Mouse (Mus musculus) adrenal gland, postnatal 36 days (tissue): Measurements from ENCODE around the gene Mgst2. TPM values are rescaled to one million over a fixed set of nuclear protein-coding genes. Genes with fewer than 3 reads are reported as not detected.

Experiments
- DNase-seq, 2 experiments: peaks; one replicate each; pipeline ENCODE4 v3.0.0; 2021; ENCODE audit warnings: mixed read lengths in 1 of 2
- total RNA-seq, 2 experiments: library from RNA; stranded (reverse); gene quantifications; 2 replicates each; pipeline ENCODE4 v1.2.3; 2021

The Mgst2 gene
- total RNA-seq, 2 experiments from 2014 or later, result 162 to 243 TPM

DNA sequence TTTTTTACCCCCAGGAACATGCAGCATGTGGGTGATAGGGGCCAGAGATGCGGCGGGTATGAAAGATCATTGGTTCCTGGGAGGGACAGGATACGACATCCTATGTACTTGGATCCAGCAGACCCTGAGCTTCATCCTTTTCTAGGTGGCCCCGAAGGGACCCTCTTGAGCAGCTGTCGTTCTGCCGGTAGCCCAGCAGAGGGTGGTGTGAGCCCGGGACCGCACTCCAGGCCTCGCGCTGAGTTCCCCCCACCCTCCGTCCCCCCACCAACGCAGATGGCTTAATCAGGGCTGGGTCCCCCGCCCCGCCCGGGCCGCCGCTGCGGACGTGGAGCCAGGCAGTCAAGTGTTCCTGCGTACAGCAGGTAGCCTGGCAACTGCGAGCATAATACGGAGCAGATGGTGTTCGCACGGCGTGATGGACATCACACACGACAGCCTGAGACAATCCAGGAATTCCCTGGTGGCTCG is 41.2 kb downstream of the Mgst2 start:
- peak; percentile 64 to 83 for DNase-seq

DNA sequence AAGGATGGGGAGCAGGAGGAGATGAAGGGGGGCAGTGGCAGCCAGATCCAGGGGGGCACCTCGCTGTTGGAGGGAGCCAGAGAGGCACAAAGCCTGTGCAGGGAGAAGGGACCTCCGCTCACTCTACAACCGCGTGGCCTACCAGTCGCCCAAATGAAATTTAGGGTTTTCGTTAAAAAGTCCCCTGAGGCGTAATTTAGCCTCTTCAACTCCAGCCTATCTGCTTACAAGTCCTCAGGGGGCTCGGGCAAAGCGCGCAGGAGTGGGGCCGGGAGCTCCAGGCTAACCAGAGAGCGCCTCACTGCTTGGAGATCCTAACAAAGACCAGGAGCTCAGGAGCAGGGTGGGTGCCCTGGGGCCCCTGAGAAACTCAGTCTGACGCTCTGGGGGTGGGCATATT is 41.8 kb downstream of the Mgst2 start:
- DNase-seq, result no peak

DNA sequence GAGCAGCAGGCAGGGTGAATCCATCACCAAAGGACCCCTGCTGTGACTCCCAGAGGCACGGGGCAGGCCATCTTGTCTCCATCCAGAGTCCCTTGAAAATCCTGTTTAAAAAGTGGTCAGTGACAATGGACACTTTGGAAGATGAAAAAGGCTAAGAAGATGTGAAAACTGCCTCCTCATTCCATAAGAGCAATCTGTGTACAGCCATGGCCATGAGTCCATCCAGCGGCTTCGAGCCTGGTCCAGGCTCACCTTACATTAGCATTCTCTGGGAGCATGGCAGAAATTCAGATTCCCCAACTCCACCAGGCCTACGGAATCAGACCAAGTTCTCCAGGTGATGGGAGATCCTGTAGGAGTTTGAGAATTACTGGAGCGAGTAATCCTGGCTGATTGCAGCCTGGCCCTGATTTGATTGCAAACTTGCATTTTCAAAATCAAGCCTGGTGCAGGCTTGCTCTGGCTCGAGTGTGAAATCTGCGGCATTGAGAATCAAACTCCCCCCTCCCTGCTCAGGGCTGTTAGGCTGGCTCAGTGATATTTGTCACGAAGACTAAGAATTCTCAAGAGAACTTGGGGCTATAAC is 42.6 kb downstream of the Mgst2 start:
- no peak for DNase-seq

DNA sequence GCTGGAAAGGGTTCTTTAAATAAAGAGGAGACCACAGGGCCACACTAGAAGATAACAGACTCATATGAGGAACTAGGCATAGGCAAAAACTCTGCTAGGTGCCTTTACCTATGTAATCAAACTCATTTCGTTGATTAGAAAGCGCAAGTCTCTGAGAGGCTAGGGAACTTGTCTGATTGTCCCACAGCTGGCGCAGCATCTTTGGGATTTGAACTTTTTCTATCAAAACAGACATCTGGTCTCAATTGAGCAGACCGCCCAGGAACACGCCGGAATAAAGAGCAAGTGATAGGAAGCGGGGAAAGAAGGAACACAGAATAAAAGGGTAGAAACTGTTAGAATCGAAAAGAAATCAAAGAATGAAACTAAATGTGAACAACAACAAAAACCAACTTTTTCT is 43.3 kb downstream of the Mgst2 start:
- DNase-seq, result no peak

DNA sequence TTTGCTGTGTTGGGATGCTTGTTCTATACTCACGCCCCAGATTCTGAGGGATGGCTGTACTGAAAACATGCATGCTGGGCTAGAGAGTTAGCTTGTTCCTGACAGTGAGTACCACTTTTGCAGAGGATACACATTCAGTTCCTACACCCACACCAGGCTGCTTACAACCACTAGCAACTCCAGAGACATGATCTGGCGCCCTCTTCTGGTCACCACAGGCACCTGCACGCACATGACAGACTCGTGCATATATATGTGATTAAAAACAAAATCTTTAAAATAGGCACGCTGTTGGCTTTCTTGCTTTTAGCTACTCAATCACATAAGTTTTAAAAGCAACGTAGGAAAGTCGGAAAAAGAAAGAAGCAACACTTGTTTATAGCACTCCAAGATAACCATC is 45.1 kb downstream of the Mgst2 start:
- DNase-seq, result no peak

DNA sequence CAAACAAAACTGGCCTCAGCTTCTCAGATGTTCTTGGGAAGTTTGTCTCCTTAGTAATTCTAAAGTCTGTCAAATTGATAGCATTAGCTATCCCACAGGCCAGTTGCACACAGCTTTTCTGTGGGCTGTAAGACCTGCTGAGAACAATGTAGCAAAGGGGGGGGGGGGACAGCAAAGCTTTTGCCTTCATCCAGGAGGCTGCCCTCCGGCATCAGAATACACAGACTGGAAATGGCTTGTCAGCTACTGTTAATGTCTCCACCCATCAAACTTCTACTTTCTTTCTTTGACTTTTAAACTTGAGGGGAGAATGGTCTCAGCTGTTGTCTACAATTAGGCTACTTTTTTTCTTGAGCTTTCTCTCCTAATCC is 48.2 kb downstream of the Mgst2 start:
- no peak for DNase-seq

DNA sequence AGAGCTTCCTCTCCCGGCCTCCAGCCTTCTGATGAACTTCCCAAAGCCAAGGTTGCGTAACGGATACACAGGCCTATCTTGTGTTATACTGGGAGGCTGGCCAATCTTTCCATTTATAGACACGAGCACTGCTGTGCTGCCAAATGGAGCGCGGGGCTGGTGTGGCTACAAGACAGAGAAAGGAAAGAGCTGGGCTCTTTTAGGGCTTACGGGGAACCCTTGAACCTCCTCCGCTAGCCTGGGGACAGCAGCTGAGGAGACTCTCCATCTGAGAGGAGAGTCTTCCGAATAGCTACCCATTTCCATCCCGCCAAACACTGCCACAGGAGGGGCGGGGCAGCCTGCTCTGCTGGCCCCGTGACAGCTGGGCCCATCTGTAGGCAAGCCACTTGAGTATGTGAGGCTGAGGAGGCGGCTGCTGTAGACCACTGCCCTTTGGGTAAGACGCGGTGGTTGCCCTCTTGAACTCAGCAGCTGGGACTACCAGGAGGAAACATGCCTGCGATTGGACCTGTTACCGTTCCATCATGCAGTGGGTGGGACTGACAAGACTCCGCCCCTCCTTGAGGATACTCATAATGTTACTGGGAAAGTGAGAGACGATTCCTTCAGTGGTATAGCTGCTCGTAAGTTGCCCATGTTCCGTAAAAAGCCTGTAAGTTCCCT is 48.7 kb downstream of the Mgst2 start:
- DNase-seq, result peak; percentile 81 to 87

DNA sequence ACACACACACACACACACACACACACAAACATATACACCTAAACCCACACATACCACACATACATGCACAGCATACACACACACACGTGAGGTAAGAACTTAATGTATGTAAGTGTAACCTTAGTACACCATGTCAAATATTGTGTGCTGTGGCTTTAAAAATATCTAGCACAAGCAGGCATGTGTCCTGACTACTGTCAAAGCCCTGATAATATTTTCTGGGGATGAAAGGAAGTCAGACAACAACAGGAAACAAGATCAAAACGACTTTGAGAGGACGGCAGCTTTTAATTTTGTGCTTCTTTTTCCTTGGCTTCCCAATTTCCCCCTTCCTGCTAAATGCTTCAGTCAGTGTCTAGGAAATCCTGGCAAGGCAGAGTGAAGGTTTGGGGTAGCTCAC is 52.2 kb downstream of the Mgst2 start:
- DNase-seq, result no peak

DNA sequence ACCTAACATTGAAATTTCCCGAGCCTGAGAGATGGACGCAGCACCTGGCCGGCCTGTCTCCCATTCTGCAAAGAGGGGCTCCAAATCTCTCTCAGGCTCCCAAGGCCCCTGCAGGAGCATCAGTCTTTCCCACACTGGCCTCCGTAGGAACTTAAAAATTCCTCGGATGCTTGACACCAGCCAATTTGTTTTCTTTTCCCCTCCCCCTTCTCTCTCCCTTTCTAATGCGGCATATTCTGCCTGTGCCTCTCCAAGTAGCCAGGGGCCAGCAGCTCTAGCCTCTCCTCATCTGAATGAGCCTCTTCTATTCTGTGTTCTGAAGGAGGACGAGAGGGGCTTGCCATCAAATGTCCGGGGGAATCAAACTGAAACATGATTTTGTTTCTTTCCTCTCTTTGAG is 53.1 kb downstream of the Mgst2 start:
- no peak for DNase-seq

DNA sequence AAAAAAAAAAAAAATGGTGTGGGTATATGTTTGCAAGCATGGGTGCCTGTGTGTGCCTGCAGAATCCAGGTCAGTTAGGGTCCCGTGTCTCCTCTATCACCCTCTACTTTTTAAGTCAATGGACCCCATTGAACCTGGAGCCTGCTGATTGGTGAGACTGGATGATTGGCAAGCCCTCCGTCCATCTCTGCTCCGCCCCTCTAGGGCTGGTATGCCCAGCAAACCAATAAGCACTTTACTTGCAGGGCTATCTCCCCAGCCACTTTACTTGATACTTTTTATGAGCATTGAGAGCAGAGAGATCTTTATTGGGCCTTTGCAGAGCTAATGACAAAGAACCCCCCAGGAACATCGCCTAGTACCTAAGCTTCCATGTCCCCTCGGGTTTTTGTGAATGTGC is 54.3 kb downstream of the Mgst2 start:
- no peak for DNase-seq

DNA sequence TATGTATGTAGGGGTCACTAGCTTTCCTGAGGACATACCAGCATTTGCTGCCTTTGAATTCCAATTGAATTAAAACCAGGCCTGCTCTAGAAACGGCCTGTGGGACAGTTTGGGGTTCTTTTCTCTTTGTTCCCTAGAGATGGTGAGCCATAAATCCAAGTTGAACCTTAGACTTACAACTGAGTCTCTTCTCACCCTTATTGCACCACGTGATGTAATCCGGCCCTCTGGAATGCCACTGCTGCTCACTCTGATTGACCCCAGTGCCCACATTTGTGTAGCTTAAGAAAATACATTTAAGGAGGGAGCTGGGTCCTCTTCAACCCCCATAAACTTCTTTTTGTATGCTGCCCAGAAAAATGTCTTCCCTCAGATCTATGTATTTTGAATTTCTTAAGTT is 57.3 kb downstream of the Mgst2 start:
- DNase-seq, result no peak

DNA sequence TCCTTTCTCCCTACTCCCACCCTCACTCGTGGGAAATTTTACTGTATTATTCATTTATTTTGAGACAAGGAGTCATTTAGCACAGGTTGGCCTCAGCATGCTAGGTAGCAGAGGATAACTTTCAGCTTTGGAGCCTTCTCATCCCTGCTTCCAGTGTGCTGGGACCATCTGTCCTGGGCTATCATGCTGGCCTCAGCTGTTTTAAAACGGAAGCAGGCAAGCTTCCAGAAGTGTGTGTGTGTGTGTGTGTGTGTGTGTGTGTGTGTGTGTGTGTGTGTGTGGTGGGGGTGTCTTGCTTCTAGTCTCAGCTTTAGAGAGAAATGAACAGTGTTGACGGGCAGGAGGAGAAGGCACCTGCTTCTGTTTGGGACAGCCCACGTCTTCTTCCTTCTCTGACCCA is 57.7 kb downstream of the Mgst2 start:
- DNase-seq, result no peak

DNA sequence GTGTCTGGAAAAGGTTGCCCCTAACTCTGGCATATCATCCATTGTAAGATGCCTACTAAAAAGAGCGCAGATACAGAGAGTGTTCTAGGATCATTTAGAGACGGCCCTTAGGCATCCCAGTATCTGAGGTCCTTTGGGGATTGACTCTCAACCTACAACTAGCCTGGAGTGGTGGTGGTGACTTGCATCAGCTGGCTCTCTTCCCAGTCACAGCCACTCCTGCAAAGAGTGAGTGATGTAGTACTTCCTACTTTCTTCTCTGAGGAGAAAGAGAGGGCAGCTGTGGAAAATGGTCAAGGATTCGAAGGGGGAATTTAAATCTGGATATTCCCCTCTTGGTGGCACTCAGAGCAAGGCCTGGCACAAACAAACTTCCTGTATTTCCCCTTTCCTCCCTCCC is 59.2 kb downstream of the Mgst2 start:
- peak in 1 of 2 experiments; percentile 44 for DNase-seq

DNA sequence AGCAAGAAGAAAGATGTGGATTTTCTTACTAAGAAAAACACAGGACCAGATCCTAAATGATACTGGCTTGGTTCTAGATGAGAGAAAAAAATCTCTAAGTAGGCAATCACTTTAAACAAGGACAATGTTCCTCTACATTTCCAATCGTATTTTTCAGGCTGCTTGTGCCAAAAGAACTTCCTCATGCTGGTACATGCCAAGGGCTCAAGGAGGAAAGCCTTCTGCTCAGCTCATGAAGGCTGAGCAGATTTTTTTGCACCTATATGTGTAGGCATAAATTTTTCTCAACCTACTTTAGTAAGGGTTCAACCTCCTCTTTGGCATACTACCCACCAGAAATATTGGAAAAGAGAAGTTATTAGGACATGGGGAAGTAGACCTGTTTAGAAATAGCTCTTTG is 59.8 kb downstream of the Mgst2 start:
- DNase-seq, result no peak

DNA sequence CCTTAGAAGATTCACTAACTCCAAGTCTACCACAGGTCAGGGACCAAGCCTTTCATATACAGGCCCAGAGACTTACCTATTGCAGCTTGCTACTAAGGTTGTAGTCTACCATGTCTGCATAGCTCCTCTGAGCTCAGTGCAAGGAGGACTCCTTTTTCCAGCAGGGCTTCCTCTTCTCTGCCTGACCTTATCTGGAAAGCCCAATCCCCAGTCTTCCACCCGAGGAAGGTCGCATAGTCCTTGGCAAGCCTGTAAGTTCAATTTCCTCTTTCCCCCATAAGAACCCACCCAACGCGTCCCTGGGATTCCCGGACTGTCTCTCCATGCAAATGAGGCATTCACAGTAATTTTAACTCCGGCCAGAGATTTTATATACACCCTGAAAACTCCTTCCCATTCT is 66.1 kb downstream of the Mgst2 start:
- no peak for DNase-seq

DNA sequence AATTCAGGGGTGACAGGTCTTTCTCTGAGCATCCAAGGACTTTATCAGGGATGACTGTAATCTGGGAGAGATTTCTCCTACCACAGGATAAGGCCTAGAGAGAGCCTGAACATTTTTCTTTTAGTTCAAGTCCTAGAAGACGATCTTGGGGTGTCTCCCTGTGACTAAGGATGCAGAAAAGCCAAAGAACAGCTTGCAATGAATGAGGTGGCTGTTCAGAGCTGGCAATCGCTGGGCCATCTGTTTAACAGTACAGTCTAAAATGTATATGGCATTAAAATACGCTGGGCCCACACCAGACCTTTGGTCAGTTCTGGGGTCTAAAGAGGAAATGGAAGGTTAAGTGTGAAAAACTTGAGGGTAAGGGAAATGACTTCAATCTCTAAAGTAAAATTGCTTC is 67.3 kb downstream of the Mgst2 start:
- DNase-seq, result no peak

DNA sequence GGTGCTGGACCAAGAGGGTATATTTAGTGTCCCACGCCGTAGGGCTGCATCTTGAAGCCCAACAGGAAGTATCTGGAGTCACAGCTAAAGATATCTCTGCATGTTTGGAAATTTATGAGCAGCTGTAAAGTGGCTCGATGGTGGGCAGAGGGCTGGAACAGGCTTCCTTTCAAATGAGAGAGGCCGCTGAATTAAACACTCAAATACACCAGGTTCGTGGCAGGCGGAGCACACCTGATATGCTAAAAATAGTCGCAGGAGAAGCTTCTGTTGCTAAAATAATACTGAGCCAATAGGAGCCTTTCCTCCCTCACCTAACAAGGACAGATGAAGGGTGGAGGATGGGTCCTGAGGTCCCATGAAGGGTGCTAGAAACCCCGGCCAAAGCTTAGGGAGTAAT is 67.8 kb downstream of the Mgst2 start:
- DNase-seq, result no peak

DNA sequence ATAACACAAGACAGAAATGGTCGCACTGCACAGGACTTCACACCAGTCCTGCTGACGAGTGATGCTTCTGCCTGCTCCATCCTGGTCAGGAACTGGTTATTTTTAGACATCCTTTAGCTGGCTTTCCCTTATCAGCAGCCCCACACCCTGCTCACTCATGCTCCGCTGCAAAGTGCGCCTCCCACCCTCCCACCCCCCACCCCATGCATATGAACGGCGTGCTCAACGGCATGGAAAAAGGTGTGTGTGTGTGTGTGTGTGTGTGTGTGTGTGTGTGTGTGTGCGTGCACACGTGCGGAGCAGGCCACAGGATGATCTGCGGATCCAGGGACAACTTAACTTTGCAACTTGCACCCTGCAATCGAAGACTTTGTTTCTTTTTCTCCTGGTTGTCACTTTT is 68.3 kb downstream of the Mgst2 start:
- DNase-seq, result no peak

DNA sequence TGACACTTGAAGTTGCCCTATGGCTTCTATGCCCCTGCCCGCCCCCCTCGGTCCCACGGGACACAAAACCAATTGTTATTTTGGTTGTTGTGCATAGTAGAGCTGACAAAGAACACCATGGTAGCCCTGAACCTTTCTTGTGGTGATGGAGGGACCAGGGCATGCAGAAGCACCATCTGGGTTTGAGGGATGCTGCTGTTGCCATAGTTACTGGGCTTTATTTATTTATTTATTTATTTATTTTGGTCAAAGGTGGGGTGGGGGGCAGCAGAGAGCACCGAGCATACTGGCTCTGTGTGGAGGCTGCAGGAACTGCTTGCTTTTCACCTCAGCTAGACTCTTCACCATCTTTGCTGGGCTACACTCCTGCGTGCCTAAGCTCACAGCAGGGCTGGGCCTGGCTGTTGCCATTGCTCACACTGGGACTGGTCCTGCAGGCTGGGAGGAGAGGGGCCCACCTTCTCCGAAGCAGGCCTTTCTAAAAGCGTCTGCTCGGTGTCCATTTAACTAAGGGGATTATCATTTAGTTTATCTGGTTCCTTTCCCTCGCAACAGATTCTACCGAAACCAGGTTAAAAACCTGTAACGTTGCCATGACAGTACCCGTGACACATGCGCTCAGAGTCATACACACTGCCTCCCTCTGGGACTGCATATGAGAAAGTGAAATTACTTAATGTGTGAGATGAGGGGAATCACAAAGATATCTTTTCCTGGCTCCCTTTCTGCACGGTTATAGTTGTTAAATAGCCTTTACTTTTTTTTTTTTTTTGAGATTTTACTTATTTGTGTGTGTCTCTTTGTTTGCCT is 69.2 kb downstream of the Mgst2 start:
- no peak for DNase-seq

DNA sequence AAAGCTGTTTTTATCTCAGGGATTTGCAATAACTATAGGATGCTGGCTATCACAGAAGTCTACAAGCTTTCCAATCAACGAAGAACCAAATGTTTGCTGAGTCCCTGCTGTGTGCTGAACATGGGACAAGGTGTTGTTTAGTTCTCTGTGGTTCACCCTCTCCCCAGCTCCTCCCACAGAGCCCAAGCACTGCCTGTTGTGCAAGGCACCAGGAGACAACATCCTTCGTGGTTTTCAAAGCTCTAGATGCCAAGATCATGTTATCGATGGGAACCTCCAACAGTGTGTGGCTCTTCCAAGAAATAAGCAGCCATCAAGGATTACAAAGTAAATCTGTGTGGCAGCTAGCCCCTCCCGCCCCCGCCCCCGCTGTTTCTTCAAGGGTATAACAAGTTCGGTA is 70.5 kb downstream of the Mgst2 start:
- DNase-seq, result no peak

DNA sequence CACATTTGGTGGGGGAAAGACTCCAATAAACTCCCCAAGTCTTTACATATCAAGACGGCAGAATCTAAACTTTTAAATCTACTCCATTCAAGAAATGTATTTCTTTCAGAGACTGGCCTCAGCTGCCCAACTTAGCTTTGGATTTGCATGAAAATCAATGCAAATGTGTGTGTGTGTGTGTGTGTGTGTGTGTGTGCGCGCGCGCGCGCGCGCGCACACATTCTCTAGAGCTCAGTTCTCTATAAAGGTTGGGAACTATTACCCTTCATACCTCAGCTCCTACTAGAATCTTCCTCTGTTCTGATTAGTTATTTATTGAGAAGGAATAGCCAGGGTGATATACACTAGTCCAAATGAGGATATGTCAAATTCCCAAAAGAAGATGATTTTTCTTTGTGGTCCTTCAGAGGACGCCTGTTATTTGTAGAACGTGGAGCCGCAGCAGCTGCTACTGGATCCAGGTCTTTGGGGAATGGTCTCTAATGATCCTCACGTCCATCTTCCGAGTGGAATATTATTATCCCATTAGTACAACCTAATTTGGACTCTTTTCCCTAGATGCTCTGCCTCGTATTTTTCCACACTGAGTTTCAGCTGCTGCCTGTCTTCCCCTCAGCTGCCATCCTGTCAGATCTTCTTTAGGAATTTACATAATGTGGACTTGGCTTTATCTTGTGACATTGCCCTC is 71.9 kb downstream of the Mgst2 start:
- no peak for DNase-seq
